ENCODE assay signal across 9 mouse cellular contexts in genomic region chr7:44594291-44594690, GRCm38 (mm10). TPM values are rescaled to one million over a fixed set of nuclear protein-coding genes. Genes with fewer than 3 reads are reported as not detected.
A peak's percentile ranks its signal among the peaks of the same experiment; 100 is the strongest.
DNase-seq lines count a peak whose midpoint lies in the region; ATAC-seq and TF ChIP-seq lines count a peak whose summit lies in the region.
"Had no signal": no experiment of that assay in that cellular context is flagged by ENCODE, and none has a peak within 500 bp of the region (broad histone marks: within the 10 kb centered on the region; RNA-seq: fewer than 3 reads in every experiment).

No protein-coding gene starts in this region.

- no peaks in the 10 kb centered on the region for H3K9me3 ChIP-seq in E14TG2a.4 (ENCODE audit: low read length)
- H3K9me3 ChIP-seq in embryonic facial prominence, embryonic 13.5 days: no peaks in the 10 kb centered on the region
- H3K9me3 ChIP-seq: liver, embryonic 15.5 days had no signal

- peaks cover 10% of the 10 kb centered on the region for H3K27me3 ChIP-seq in E14TG2a.4 (ENCODE audit: insufficient read depth, low read length)
- H3K27me3 ChIP-seq in embryonic facial prominence, embryonic 13.5 days: peaks cover 44% of the 10 kb centered on the region

- peak; percentile 83 for DNase-seq in NIH3T3 (ENCODE audit: low read depth)
- peak; percentile 79 to 81 for DNase-seq in layer of hippocampus, adult 2 months (ENCODE audit: low spot score in 2 of 2)
- no peak for DNase-seq in thymus, postnatal 10 days (ENCODE audit: low spot score in 2 of 2)
- DNase-seq in natural killer cell, adult 2 months (ENCODE audit: low spot score in 2 of 2): no peak
- no peak for DNase-seq in thymus, postnatal 25 days

- TF ChIP-seq CTCF in E14TG2a.4 (conservative IDR thresholded peaks at IDR 0.05; ENCODE audit: low read length): no peak
- TF ChIP-seq CTCF in layer of hippocampus, adult 2 months (conservative IDR thresholded peaks at IDR 0.05): no peak

- peaks cover 84% of the 10 kb centered on the region for H3K4me1 ChIP-seq in E14TG2a.4 (replicated peaks; ENCODE audit: low read depth, low read length)
- H3K4me1 ChIP-seq in embryonic facial prominence, embryonic 13.5 days: peaks cover 40% of the 10 kb centered on the region

- H3K4me3 ChIP-seq in E14TG2a.4 (replicated peaks; ENCODE audit: low read length): peak overlapping the region; percentile 93
- H3K4me3 ChIP-seq in embryonic facial prominence, embryonic 13.5 days: no peak overlapping the region; the same call in 1 of the 2 replicates
- H3K4me3 ChIP-seq in layer of hippocampus, adult 2 months: peak overlapping the region; percentile 78
- H3K4me3 ChIP-seq: liver, embryonic 15.5 days had no signal

- ATAC-seq in embryonic facial prominence, embryonic 13.5 days (ENCODE audit: insufficient number of reproducible peaks, insufficient read depth, low FRiP score, low TSS enrichment, low read depth): no peak
- ATAC-seq in megakaryocyte progenitor cell, adult 5-6 weeks (replicated peaks; ENCODE audit: poor library complexity): no peak

- WGBS in embryonic facial prominence, embryonic 13.5 days: 58% methylated on average over 6 of the region's 6 CpGs

- H3K9ac ChIP-seq in embryonic facial prominence, embryonic 13.5 days: no peak overlapping the region
- H3K9ac ChIP-seq: liver, embryonic 15.5 days had no signal

- peak overlapping the region; percentile 99; the same call in 1 of the 2 replicates for H3K4me2 ChIP-seq in embryonic facial prominence, embryonic 13.5 days
- H3K4me2 ChIP-seq: liver, embryonic 15.5 days had no signal

- no peak overlapping the region for H3K27ac ChIP-seq in embryonic facial prominence, embryonic 13.5 days
- H3K27ac ChIP-seq in layer of hippocampus, adult 2 months: peak overlapping the region; percentile 99
- H3K27ac ChIP-seq: liver, embryonic 15.5 days had no signal

- H3K36me3 ChIP-seq in E14TG2a.4 (ENCODE audit: insufficient read depth, low read length): peaks cover 62% of the 10 kb centered on the region
- peaks cover 6% of the 10 kb centered on the region; the same call in 1 of the 2 replicates for H3K36me3 ChIP-seq in embryonic facial prominence, embryonic 13.5 days
- H3K36me3 ChIP-seq: liver, embryonic 15.5 days had no signal

RNA-seq across cellular contexts. Expression of gene Kcnc3, which starts 3.8 kb away (rescaled TPM):
- 0.72 and 1.8 TPM in 2 replicates for polyA plus RNA-seq in embryonic facial prominence, embryonic 13.5 days (2015; fragmentation: Nextera tagmentation; extraction: Ambion mirVana)
- 100 to 1,000 TPM; 184 to 186 TPM for total RNA-seq in layer of hippocampus, adult 2 months (2021)
- 0.25 and 0.66 TPM in 2 replicates for total RNA-seq in megakaryocyte progenitor cell, adult 5-6 weeks (2015)
- total RNA-seq in megakaryocyte progenitor cell, adult 5-6 weeks (2017): 0.04 TPM in 1 of 2 replicates, not detected in the other

RNA-seq across cellular contexts. Expression of gene Napsa, which starts 22.1 kb away (rescaled TPM):
- polyA plus RNA-seq in embryonic facial prominence, embryonic 13.5 days (2015; fragmentation: Nextera tagmentation; extraction: Ambion mirVana): 1.1 and 1.8 TPM in 2 replicates
- not detected for total RNA-seq in layer of hippocampus, adult 2 months (2021)
- 219 and 232 TPM in 2 replicates for total RNA-seq in megakaryocyte progenitor cell, adult 5-6 weeks (2015)
- 91.2 and 121 TPM in 2 replicates for total RNA-seq in megakaryocyte progenitor cell, adult 5-6 weeks (2017)

RNA-seq across cellular contexts. Expression of gene Nr1h2, which starts 40.5 kb away (rescaled TPM):
- polyA plus RNA-seq in embryonic facial prominence, embryonic 13.5 days (2015; fragmentation: Nextera tagmentation; extraction: Ambion mirVana): 72.3 and 80.1 TPM in 2 replicates
- total RNA-seq in layer of hippocampus, adult 2 months (2021): 10 to 100 TPM; 58.2 to 66.7 TPM
- 39.4 and 43.7 TPM in 2 replicates for total RNA-seq in megakaryocyte progenitor cell, adult 5-6 weeks (2015)
- total RNA-seq in megakaryocyte progenitor cell, adult 5-6 weeks (2017): 42.6 and 45.7 TPM in 2 replicates

RNA-seq across cellular contexts. Expression of gene Pold1, which starts 45.6 kb away (rescaled TPM):
- polyA plus RNA-seq in embryonic facial prominence, embryonic 13.5 days (2015; fragmentation: Nextera tagmentation; extraction: Ambion mirVana): 94.4 and 104 TPM in 2 replicates
- total RNA-seq in layer of hippocampus, adult 2 months (2021): 10 to 100 TPM in 1 of 2 experiments, 1 to 10 TPM in 1; 9.0 to 10.5 TPM
- total RNA-seq in megakaryocyte progenitor cell, adult 5-6 weeks (2015): 51.4 and 70.3 TPM in 2 replicates
- total RNA-seq in megakaryocyte progenitor cell, adult 5-6 weeks (2017): 64.4 and 77.2 TPM in 2 replicates

Comparison
In these comparisons a context has a peak if more than half of its experiments do, and no peak if none do; other contexts are left out.
1. DNase-seq: peak in NIH3T3 (single experiment) and layer of hippocampus, adult 2 months (2 of 2); none in thymus, postnatal 10 days (0 of 2), natural killer cell, adult 2 months (0 of 2) and thymus, postnatal 25 days (single experiment).
2. RNA of gene Kcnc3, which starts 3.8 kb away (total RNA-seq): 184 to 186 TPM in layer of hippocampus, adult 2 months; 0.04 to 0.66 TPM in megakaryocyte progenitor cell, adult 5-6 weeks; every median in the first group is over 100 times any median in the second.
3. RNA of gene Napsa, which starts 22.1 kb away (total RNA-seq): 91.2 to 232 TPM in megakaryocyte progenitor cell, adult 5-6 weeks; not detected in layer of hippocampus, adult 2 months; every median in the first group is over 10 times any median in the second.